Mouse (Mus musculus) right cerebral cortex, adult 18-20 months (tissue): ENCODE results near the gene Gucy2f.
"Not testable (repeated sequence)": the region's sequence is repeated elsewhere in the genome, so short reads cannot be mapped to it uniquely, and the experiment has no call there.

Source experiments
- DNase-seq: peaks from one replicate; pipeline ENCODE4 v3.0.0; 2022; ENCODE audit warnings: mixed read lengths

The Gucy2f gene

GRCm38 (mm10) chrX:142196831-142197230, at the start of gene Gucy2f:
Gene Gucy2f (minus strand): TSS chrX:142196931.
- DNase-seq: no peak

GRCm38 (mm10) chrX:142245682-142246327, 49.1 kb upstream of the Gucy2f start:
- DNase-seq: no peak

DNA sequence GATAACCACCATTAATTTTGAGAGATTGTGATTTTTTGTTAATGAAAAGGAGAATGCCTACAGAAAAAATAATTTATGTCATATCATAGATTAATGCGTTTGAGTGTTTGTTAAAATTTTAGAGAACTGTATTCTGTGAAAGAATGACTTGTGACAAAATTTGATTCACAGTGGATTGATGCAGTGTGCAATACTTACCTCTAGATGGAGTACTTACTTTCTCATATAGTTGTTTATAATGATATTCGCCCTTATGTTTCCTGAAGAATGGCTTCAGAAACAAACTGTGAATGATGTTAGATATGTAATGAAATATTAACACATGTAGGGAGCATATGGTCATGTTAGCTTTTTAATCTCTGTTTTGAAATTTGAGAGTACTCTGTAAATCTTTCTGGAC, 40.4 kb upstream of the Gucy2f start:
- DNase-seq: no peak

GRCm38 (mm10) chrX:142236146-142236545, 39.4 kb upstream of the Gucy2f start:
- not testable (repeated sequence) for DNase-seq

- no peak for DNase-seq
Observed at GRCm38 (mm10) chrX:142228769-142229158, 32.0 kb upstream of the Gucy2f start.

DNA sequence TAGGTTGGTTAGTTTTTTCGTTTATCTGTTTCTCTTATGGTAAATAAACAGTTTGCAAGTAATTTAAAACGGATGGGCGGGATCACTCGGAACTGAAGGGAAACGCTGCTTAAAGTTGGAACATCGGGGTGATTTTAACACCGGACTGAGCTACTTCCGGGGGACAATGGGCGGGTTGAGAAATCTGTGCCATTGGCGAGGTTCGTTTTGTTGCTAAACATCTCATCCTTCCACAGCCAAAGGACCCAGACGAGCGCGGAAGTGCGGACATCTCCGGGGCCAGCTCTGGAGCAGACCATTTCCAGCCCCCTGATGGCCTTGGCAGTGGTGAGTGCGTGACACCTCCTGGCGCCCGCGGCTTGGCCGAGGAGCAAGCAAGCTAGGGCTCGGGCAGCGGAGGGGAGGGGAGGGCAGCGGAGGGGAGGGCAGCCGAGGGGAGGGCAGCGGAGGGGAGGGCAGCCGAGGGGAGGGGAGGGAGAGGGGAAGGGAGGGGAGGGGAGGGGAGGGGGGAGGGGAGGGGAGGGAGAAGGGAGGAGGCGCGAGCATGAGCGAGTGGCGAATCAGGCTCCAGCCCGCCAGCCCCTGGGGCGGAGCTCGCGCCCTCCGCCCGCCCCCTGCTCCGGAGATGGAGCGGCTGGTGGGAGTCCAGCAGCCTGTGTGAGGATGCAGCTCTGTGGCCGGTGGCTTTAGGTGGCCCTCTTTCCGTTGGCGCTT, 31.5 kb upstream of the Gucy2f start:
- peak; percentile 76 for DNase-seq

- DNase-seq: no peak
Observed at GRCm38 (mm10) chrX:142227398-142228054, 30.8 kb upstream of the Gucy2f start.

DNA sequence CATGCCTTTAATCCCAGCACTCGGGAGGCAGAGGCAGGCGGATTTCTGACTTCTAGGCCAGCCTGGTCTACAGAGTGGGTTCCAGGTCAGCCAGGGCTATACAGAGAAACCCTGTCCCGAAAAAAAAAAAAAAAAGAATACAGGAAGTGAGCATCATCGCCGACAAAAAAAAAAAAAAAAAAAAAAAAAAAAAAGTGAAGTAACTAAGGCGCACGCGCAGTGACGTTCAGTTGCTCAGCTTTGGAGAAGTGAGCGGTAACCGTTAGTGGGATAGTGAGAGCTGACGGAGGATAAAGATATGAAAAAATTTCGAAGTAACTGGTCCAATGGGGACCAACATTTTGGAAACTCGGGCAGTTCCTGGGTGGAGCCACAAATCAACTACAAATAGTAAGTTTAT, 29.8 kb upstream of the Gucy2f start, which contains the start of gene Nxt2:
Gene Nxt2 (plus strand): TSS at position 229 of the 400 bp plus-strand sequence.
- no peak for DNase-seq

DNA sequence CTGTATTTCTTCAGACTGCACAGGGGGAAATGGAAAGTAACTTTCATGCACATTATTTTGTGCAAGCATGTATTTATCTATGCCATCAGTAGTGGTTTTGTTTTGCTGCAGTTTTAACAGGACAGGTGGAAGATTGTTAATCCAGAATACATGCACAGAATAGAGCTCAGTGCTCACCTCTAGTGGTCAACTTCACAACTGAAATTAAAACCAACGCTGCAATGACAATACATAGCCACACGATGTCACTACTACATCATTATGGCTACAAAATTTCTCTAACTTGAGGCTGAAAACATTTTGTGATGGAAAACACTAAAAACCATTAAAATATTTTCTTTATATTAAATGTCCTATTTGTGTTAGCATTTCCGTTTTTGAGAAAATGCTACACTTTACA, 3.6 kb upstream of the Gucy2f start:
- DNase-seq: peak; percentile 31

DNA sequence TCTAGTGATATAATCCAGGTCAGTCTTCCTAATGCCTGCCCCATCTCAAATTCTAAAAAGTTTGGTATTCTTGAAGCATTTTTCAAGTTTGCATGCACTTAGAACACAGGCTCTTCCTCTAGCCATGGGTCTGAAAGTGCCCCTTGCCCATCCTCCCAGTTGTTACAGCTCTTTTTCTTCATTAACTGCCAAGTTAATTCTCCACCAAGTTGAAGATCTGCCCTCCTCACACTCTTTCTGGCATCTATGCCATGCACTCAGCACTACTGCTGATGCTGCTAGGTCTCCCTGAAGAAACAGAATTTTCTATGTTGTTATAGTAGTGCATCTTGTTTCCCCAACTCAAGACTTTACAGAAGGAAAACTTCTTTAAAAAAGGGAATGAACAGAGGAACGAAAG, 1.2 kb downstream of the Gucy2f start:
- no peak for DNase-seq

- peak; percentile 8 for DNase-seq
Observed at GRCm38 (mm10) chrX:142194420-142194819, 2.3 kb downstream of the Gucy2f start.

GRCm38 (mm10) chrX:142190355-142190754, 6.4 kb downstream of the Gucy2f start:
- DNase-seq: no peak

GRCm38 (mm10) chrX:142189023-142189703, 7.6 kb downstream of the Gucy2f start:
- peak; percentile 21 for DNase-seq

- no peak for DNase-seq
Observed at GRCm38 (mm10) chrX:142182026-142182425, 14.7 kb downstream of the Gucy2f start.

- no peak for DNase-seq
Observed at GRCm38 (mm10) chrX:142176981-142177380, 19.8 kb downstream of the Gucy2f start.

- no peak for DNase-seq
Observed at GRCm38 (mm10) chrX:142115779-142116178, 81.0 kb downstream of the Gucy2f start.

DNA sequence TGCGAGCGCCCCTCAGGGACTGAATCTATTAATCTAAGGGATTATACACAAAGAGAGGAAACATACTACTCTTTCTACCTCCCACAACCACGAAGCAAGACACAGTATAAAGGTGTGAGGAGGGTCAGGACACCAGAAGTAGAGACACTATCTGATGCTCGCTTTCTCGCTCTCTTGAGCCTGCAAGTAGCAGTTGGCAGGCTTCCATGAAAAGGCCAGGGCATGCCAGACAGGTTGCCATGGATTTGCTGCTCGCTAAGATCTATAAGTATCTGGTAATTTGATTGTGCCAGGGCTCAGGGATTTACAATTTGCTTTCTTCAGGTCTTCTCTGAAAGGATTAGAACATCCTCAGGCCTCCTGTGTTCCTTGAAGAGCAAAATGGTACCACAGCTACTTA, 85.5 kb downstream of the Gucy2f start:
- no peak for DNase-seq

GRCm38 (mm10) chrX:142096904-142097303, 99.8 kb downstream of the Gucy2f start:
- DNase-seq: peak; percentile 17

DNA sequence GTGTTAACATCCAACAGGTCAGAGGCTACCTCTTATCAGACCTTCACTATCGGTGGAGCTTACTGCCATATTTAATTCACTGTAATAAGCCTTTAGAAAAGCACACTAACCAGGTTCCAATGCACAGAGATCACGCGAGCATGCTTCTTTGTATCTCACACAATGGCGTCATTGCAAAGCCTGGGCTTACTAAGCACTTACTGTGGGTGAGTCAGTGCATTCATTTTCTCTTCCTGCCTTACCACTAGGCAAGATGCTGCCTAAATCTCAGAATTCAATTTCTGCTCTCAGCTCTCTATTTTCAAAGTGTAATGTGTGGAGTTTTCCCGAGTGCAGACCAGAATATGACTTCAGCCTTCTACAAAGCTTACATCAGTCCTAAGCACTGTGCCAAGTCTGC, 101.2 kb downstream of the Gucy2f start:
- peak; percentile 1 for DNase-seq

DNA sequence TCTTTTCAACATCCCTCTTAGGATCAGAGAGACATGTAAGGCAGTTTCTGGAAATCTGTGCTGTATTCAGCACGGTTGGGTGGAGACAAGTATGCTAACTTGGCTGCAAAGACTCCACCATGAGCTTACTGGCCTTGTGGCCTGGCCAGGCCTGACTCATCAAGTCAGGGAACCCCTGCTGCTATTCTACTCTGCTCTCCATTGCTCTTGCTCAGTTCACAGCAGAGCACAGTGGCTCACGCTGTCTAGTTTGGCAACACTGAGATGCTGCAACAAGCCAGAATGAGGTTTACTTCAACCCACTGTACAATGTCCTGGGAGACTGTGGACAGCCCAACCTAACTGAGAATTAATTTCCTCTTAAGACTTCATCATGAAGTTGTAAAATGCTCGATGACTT, 134.1 kb downstream of the Gucy2f start:
- no peak for DNase-seq
